Mouse (Mus musculus) urinary bladder, postnatal 25 days (tissue): Measurements from ENCODE around the gene Rasd1.
"Not testable (repeated sequence)": the region's sequence is repeated elsewhere in the genome, so short reads cannot be mapped to it uniquely, and the experiment has no call there.

Source experiments
- DNase-seq: peaks from one replicate; pipeline ENCODE4 v3.0.0; 2022; ENCODE audit warnings: low spot score

Rasd1 gene

DNA sequence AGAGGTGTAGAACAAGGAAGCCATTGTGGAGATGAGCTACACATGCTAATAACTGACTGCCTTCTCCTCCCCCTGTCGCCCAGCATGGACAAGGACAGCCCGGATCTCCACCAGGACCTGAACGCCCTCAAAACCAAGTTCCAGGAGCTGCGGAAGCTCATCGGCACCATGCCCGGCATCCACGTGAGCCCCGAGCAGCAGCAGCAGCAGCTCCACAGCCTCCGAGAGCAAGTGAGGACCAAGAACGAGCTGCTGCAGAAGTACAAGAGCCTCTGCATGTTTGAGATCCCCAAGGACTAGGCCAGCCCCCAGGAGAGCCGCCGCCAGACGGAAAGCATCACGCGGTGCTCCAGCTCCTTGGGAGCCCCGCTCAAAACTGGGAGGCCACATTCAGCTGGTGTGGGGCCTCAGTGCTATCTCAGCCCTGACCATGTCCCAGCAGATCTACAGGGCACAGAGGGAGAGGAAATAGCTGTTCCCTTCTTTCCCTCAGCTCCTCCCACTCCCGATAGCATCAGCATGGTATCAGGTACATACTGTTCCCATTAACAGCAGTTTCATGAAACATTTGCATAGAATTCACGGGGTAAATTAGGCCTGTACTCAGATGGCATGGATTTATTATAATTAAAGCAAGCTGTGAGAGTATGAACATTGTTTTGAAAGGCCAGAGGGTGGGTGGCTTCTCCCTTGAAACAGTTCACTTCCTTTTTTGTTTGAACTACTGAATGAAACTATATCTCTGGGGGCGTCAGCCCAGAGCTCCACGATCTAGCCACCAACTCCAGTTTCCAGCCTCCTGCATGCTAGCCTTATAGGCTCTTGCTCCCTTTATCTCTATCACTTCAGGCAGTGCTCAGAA lies 4.0 kb downstream of the Rasd1 start:
- no peak for DNase-seq

DNA sequence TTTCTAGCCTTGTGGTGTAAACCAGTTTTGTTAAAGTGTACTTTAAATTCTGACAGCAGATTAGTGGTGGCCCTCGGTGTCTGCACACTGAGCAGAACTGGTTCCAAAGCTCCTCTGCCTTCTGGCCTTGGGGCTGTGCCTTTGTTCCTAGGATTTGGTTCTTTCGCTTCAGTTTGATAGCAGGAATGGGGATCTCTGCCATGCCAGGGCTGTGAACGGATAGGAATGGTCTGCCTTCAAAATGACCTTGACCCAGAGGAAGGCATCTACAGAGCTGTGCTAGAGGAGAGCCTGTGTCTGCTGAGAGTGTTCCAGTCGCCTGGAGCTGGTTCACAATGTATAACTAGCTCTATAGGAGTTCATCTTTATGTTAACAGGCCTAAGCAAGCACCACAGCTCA lies 5.3 kb downstream of the Rasd1 start:
- no peak for DNase-seq

DNA sequence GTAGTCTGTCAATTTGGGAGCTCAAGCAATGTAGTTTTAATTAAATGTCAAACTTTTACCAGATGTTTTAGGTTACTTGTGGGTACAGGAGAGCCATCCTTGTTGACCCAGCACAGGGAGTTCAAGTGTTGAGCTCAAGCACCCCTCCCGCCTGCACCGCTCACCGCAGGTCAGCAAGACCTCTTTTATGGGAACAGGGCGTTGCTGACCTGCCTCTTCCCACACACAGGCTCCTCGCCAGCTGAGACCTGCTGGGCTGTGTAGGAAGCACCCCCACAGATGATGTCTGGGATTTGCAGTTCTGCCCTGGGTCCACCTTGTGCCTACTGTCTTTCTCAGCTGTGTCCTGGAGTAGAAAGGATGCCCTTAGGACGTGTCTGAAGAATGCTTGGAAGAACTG lies 8.0 kb downstream of the Rasd1 start:
- DNase-seq: no peak

DNA sequence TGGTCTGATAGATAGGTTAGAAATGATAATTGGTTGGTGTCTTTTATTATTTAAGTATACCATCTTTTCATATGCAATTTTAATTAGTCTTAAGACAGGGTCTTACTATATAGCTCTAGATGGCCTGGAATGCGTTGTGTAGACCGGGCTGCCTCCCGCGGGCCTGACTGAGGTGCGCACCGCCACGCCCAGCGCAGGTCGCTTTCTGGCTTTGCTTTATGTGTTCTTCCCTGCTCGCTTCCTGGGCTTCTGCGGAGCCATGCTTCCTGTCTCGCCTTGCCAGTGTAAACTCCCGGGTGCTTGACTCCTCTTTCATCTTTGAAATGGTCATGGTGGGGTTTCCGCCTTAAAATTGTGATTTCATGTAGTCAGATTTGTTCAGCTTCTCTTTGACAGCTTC lies 11.9 kb downstream of the Rasd1 start:
- no peak for DNase-seq

DNA sequence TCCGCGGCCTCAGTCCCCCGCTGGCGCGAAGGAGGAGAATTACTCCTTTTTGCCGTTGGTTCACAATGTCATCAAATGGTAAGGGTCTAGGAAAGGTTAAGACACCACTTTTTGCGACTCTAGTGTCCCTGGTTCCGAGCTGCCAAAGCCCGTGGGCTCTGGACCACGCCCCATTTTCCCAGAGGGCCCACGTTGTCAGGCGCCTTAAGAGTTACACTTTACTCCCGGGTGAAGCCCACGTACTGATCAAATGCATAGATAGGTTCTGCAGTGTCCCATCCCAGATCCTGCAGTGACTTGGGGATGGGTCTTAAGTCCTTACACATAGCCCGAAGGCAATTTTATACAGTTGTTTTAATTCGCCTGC lies 16.4 kb downstream of the Rasd1 start:
- no peak for DNase-seq

DNA sequence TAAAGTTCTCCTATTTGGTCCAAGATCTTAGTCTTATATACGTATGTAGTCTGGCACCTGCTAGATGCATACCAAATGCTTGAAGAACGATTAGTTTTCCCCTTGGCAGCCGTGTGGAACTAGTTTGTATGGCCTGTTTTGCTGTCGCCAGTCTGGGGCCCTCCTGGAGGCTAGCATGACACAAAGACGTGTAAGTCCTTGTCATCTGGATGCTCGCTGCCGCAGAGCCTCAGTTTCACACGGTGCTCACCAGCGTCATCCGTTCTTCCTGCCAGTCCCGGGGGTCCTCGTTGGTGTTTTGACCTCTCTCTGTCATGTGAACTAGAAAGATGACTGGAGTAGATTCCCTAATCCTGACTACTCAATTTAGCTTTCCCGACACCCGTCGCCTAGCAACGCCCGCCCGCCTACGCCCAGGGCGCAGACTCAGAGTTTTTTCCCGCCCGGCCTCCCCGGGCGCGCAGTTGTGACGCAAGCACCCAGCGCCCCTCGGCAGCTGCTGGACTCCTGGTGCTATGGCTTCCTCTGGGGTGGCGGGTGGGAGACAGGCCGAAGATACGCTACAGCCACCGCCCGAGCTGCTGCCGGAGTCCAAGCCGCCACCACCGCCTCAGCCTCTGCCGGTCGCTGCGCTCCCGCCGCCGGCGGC lies 16.9 kb downstream of the Rasd1 start, which contains the start of gene Med9:
TSS of gene Med9 (plus strand) at position 455 of the 649 bp plus-strand sequence.
- DNase-seq: peak; percentile 97

DNA sequence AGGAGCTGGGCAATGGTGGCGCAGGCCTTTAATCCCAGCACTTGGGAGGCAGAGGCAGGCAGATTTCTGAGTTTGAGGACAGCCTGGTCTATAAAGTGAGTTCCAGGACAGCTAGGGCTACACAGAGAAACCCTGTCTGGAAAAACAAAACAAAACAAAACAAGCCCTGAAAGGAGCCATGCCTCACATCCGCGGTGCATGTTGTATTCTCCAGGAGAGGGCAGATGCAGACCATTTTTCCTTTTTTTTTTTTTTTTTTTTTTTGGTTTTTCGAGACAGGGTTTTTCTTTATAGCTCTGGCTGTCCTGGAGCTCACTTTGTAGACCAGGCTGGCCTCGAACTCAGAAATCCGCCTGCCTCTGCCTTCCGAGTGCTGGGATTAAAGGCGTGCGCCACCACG lies 19.9 kb downstream of the Rasd1 start:
- DNase-seq: not testable (repeated sequence)

DNA sequence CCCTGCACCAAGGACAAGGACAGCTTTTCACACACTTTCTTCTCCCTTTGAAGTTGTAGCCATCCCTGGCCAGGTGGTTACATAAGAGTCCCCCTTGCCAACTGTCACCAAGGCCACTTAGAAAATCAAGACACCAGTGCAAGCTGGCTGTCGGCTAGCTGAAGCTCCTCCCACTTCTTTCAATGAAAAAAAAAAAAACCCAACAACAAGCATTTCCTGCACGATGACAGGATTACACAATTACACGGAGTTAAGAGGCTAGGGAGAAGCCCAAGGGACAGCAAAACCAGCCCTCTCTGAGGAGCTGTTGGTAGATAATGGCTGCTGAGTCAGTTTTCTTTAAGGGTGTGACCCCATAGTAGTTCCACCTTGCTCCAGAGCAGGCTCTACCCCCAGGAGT lies 23.4 kb downstream of the Rasd1 start:
- DNase-seq: no peak

DNA sequence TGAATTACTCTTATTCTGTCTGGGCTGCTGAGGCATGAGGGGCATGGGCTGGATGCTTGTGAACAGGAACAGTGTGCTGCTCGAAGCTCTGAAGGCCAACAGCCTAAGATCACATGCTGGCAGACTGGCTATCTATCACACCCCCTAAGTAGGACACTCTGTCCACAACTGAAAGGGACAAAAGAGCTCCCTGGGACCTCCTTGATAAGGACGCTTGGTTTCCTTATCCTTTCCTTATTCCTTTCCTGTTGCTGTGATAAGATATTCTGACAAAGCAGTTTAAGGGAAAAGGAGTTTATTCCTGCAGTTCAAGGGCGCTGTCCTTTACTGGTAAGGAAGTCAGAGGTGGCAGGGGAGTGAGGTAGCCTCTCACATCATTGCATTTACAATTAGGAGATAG lies 24.1 kb downstream of the Rasd1 start:
- no peak for DNase-seq

DNA sequence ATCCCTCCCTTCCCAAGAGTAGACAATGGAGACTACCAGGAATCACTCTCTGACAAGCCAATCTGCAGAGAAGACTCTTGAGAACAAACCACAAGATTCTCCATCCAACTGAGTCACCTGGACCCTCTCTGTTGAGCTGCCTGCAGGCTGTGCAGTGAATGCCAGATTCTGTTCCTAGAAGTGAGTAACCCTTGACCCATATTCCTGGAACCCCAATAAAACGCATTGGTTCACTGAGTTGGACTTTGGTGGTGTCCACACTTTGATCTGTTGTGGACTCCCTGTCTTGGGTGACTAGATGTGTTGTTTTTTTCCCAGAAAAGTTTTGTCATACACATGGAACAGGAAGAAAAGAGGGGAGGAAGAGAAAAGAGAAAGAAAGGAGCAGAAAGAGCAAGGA lies 24.9 kb downstream of the Rasd1 start:
- no peak for DNase-seq

DNA sequence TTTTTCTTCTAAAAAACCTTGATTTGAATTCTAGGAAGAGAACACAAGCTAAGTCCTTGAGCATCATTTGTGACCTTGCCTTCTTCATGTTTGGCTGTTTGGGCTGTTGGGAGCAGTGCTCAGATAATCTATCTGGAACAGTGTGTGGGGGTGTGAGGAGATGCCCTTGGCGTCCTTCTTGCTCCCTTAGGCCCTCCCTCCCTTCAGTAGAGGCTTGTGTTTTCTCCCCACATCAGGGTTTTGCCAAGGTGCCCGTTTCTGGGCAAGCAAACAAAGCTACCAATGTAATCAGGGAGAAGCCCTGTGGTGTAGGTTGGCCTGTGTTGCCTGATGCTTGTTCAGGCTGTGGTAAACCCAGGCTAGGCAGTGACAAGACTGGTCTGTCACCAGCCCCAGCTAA lies 27.1 kb downstream of the Rasd1 start:
- no peak for DNase-seq

DNA sequence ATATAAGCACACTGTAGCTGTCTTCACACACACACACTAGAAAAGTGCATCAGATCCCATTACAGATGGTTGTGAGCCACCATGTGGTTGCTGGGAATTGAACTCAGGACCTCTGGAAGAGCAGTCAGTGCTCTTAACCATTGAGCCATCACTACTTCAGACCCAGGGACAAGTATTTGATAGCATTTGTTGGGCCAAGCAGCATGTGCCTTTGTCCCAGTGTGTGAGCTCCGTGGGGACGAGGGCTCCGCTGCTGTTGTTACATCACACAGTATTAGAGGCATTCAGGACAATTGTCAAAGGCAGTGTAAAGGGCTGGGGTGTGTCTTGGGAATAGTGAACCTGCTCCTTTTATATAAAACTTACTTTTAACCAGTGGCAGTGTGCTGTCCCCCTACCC lies 27.7 kb downstream of the Rasd1 start:
- no peak for DNase-seq

DNA sequence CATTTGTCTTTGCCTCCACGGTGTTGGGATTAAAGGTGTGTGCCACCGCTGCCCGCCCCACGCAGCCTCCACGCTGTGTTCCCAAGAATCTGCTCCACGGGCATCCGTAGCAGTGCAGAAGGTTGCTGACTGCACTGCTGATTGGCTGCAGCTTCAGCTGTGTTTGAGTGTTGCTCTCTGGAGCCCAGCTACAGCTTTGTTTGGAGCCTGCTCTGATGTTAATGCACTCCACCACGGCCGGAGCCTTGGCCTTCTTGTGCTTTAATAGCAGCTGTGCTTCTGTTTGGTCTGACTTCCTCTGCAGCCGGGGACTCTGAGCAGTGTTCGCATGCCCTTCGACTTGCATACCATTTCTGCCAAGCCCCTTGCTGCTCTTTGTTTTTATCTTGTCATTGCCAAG lies 30.8 kb downstream of the Rasd1 start:
- DNase-seq: no peak

DNA sequence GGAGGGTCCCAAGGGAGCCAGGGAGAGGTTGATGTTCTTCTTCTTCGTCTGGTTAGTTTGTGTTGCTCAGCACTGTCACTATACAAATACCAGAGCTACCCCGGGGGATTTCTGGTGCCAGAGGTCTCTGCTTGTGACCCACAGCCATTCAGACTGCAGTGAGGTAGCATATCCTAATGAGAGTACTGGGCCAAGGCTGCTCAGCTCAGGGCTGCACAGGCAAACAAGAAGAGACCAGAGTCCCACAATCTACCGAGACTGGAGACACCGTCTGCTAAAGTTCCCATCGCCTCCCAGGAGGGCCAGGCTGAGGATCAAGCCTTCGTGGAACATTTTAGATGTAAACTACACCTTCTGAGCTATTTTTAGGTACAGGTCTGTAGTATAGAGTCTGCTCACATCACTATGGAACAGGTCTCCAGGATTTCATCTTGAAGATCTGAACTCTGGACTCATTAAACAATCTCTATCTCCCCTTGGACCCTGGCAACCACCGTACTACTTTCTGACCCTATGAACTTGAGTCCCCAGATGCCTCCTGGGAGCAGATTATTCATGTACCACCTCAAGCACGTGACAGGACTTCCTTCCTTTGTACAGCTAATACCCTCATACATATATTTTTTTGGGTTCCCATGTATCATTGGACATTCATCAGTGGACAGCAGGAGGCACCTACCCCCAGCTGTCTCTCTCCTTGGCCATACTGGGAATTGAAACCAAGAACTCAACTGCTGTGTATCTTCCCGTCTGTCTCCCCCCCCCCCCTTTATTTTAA lies 32.0 kb downstream of the Rasd1 start:
- DNase-seq: no peak

DNA sequence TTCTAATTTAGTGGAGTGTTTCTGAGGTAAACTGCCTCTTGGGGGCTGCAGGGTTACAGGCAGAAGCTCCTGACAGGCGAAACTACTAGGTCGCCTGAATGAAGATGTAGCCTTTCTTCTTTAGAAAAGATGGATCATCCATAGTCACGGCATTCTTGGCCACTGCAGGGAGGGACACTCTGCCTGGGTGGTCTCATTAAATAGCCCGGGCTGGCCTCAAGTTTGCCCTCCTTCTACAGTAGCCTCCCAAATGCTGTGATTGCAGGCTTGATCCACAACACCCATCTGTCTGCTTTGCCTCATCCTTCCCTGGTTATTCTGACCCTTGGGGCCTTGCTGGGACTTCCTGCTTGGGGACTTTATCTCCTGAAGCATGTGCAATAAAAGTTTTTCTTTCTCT lies 34.7 kb downstream of the Rasd1 start:
- DNase-seq: no peak

DNA sequence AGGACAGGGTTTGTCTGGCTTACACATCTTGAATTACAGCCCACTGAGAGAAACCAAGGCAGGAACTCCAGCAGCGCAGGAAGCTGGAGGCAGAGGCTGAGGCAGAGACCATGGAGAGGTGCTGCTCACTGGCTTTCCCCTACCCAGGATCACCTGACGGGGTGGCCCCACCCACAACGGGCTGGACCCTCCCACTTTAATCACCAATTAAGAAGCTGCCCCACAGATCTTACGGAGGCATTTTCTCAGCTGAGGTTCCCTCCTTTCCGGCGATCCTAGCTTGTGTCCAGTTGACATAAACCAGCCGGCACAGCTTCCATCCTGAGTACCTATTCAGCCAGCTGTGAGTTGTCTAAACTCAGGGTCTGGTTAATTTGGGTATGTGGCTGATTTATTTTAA lies 43.5 kb downstream of the Rasd1 start:
- no peak for DNase-seq

DNA sequence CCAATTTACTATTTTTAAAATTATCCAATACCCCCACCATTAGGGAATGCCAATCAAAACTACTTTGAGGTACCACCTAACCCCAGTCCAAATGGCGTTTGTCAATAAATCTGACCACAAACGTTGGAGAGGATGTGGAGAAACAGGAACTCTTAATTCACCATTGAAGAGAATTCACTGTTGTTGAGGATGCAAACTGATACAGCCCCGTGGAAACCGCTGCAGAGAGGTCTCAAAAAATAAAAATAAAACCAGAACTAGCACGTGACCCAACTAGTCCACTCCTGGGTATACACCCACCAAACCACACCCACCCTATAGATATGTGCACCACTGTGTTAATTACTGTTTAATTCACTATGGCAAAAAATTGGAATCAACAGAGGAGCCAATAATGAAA lies 44.4 kb downstream of the Rasd1 start:
- DNase-seq: no peak

DNA sequence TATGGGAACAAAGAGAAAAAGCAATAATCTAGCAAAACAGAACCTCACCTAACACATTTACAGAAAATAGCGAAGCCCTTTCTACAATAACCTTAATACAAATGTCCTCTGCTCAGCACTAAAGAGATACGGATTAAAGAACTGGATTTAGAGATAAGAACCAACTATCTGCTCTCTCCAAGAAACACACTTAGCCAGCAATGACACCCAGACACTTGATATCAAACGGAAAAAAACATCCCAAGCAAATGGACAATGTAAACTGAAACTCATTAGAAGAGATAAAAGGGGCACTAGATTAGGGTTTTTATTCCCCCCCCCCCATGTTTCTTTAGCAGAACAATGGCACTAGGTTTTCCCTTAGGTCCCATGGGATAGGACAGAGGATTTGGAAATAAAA lies 45.3 kb downstream of the Rasd1 start:
- DNase-seq: no peak

DNA sequence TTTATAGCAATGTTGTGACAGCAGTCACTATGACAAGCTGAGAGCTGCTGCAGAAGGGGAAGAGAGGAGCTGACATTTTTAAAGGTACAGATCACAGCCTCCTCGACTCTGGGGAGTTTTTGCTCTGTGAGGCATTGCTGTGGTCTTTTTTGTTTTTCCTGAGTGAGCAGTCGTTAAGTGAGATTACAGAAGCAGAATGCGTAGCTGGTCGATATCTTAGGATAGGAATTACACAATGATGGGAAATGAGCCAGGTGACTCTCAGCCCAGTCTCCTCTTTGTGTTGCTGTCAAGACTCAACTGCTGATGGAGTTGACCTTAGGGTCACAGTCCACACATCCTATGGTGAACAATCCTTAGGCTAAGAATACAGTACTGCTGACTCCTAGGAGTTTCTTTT lies 46.7 kb downstream of the Rasd1 start:
- DNase-seq: no peak

DNA sequence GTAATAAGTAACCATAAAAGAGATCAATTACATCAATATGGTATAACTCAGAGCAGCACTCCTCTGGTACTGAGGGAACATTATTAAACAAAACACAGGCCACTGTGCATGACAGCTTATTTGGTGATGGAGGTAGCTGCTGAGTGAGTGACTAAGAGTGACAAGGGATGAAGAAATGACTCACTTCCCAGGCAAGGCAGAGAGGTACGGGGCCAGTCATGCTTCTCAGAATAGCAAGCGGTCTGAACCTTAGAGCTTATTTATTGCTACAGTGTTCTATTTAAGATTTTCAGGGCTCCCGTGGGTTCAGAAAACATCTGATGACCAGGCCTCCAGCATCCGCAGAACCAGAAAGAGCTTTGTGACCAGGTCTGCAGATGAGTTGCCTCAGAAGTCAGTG lies 51.0 kb downstream of the Rasd1 start:
- no peak for DNase-seq
